Comparison of ENCODE assay signal across 27 mouse cellular contexts in genomic region chr8:111905500-111906121, GRCm38 (mm10). TPM values are rescaled to one million over a fixed set of nuclear protein-coding genes. Genes with fewer than 3 reads are reported as not detected.
DNase-seq lines count a peak whose midpoint lies in the region; ATAC-seq and TF ChIP-seq lines count a peak whose summit lies in the region.
"Had no signal": no experiment of that assay in that cellular context is flagged by ENCODE, and none has a peak within 500 bp of the region (broad histone marks: within the 10 kb centered on the region; RNA-seq: fewer than 3 reads in every experiment).

No protein-coding gene starts in this region.

- H3K4me1 ChIP-seq in lung, embryonic 14.5 days (ENCODE audit: insufficient read depth): no peaks in the 10 kb centered on the region
- peaks cover 6% of the 10 kb centered on the region for H3K4me1 ChIP-seq in intestine, embryonic 16.5 days (ENCODE audit: control insufficient read depth, insufficient read depth, low read length)
- 0 out of 2 replicates have a peak, but pooled peaks cover 9% of the 10 kb centered on the region for H3K4me1 ChIP-seq in stomach, embryonic 16.5 days (ENCODE audit: control insufficient read depth, insufficient read depth, low read length)

- H3K27ac ChIP-seq in lung, embryonic 14.5 days (ENCODE audit: low read depth): peak overlapping the region; percentile 73
- peak overlapping the region; percentile 23; the same call in 1 of the 2 replicates for H3K27ac ChIP-seq in intestine, embryonic 16.5 days (ENCODE audit: low read length)
- no peak overlapping the region for H3K27ac ChIP-seq in stomach, embryonic 16.5 days (ENCODE audit: low read length)
- H3K27ac ChIP-seq: heart, embryonic 13.5 days; hindbrain, embryonic 14.5 days; layer of hippocampus, adult 2 months; midbrain, embryonic 15.5 days; neural tube, embryonic 15.5 days had no signal

- ATAC-seq in lung, embryonic 14.5 days (ENCODE audit: insufficient read depth): peak; percentile 81; the same call in 1 of the 2 replicates
- peak; percentile 92 for ATAC-seq in intestine, embryonic 16.5 days
- peak; percentile 88 for ATAC-seq in stomach, embryonic 16.5 days (ENCODE audit: insufficient read depth, low FRiP score)
- ATAC-seq: forebrain, embryonic 14.5 days; midbrain, embryonic 15.5 days had no signal

- no peak overlapping the region for H3K9ac ChIP-seq in lung, embryonic 14.5 days
- no peak overlapping the region for H3K9ac ChIP-seq in intestine, embryonic 16.5 days (ENCODE audit: low read depth, low read length)
- no peak overlapping the region for H3K9ac ChIP-seq in stomach, embryonic 16.5 days (ENCODE audit: low read length)
- H3K9ac ChIP-seq: heart, embryonic 13.5 days; hindbrain, embryonic 14.5 days; midbrain, embryonic 15.5 days; neural tube, embryonic 15.5 days had no signal

- DNase-seq in lung, embryonic 14.5 days: peak; percentile 54
- DNase-seq in lung, postnatal 36 days: no peak
- peak; percentile 75 for DNase-seq in NIH3T3 (ENCODE audit: low read depth)
- DNase-seq in gastrocnemius, adult 8-10 months (ENCODE audit: low spot score in 2 of 2): no peak
- no peak for DNase-seq in heart, adult 18-20 months
- DNase-seq in kidney, adult 11 months: no peak
- DNase-seq: adrenal gland, adult 2 months; cerebellum, adult 2 months; cerebellum, postnatal 36 days; gastrocnemius, postnatal 25 days; heart, postnatal 36 days; kidney, adult 2 months; kidney, postnatal 10 days; layer of hippocampus, postnatal 36 days; lung, adult 2 months; right cerebral cortex, postnatal 25 days; thymus, postnatal 25 days had no signal

- H3K27me3 ChIP-seq in lung, embryonic 14.5 days (ENCODE audit: insufficient read depth, low read length): peaks cover 16% of the 10 kb centered on the region; the same call in 1 of the 2 replicates
- H3K27me3 ChIP-seq in intestine, embryonic 16.5 days (replicated peaks; ENCODE audit: control insufficient read depth, insufficient read depth, low read length): peaks cover 13% of the 10 kb centered on the region
- peaks cover 9% of the 10 kb centered on the region for H3K27me3 ChIP-seq in stomach, embryonic 16.5 days (ENCODE audit: control insufficient read depth, insufficient read depth, low read length)
- H3K27me3 ChIP-seq: midbrain, embryonic 15.5 days; neural tube, embryonic 15.5 days had no signal

- 38% methylated on average over 8 of the region's 8 CpGs for WGBS in lung, embryonic 14.5 days
- 42% methylated on average over 8 of the region's 8 CpGs for WGBS in intestine, embryonic 16.5 days
- WGBS in stomach, embryonic 16.5 days: 40% methylated on average over 8 of the region's 8 CpGs

- H3K4me2 ChIP-seq in lung, embryonic 14.5 days: no peak overlapping the region
- no peak overlapping the region for H3K4me2 ChIP-seq in intestine, embryonic 16.5 days (ENCODE audit: low read depth, low read length)
- H3K4me2 ChIP-seq in stomach, embryonic 16.5 days (ENCODE audit: low read depth, low read length): no peak overlapping the region
- H3K4me2 ChIP-seq: heart, embryonic 13.5 days; hindbrain, embryonic 14.5 days; liver, embryonic 11.5 days; midbrain, embryonic 15.5 days; neural tube, embryonic 15.5 days had no signal

- no peaks in the 10 kb centered on the region for H3K9me3 ChIP-seq in lung, embryonic 14.5 days (ENCODE audit: low read depth, low read length)
- H3K9me3 ChIP-seq in intestine, embryonic 16.5 days (ENCODE audit: control insufficient read depth, low read length): no peaks in the 10 kb centered on the region
- no peaks in the 10 kb centered on the region for H3K9me3 ChIP-seq in stomach, embryonic 16.5 days (replicated peaks; ENCODE audit: control insufficient read depth, low read length)
- H3K9me3 ChIP-seq: heart, embryonic 13.5 days; midbrain, embryonic 15.5 days; neural tube, embryonic 15.5 days had no signal

- H3K36me3 ChIP-seq in lung, embryonic 14.5 days (ENCODE audit: insufficient read depth): no peaks in the 10 kb centered on the region
- no peaks in the 10 kb centered on the region for H3K36me3 ChIP-seq in intestine, embryonic 16.5 days (ENCODE audit: control insufficient read depth, insufficient read depth, low read length)
- no peaks in the 10 kb centered on the region for H3K36me3 ChIP-seq in stomach, embryonic 16.5 days (ENCODE audit: control insufficient read depth, insufficient read depth, low read length)
- H3K36me3 ChIP-seq: heart, embryonic 13.5 days; midbrain, embryonic 15.5 days; neural tube, embryonic 15.5 days had no signal

- TF ChIP-seq CTCF in lung, embryonic 14.5 days (IDR thresholded peaks at IDR 0.05; ENCODE audit: low read depth): no peak

- H3K4me3 ChIP-seq in lung, embryonic 14.5 days (ENCODE audit: low read depth, low read length): no peak overlapping the region
- no peak overlapping the region for H3K4me3 ChIP-seq in intestine, embryonic 16.5 days (ENCODE audit: low read length)
- no peak overlapping the region for H3K4me3 ChIP-seq in stomach, embryonic 16.5 days (replicated peaks; ENCODE audit: low read length)
- H3K4me3 ChIP-seq: heart, embryonic 13.5 days; layer of hippocampus, adult 2 months; midbrain, embryonic 15.5 days; neural tube, embryonic 15.5 days had no signal

RNA-seq across cellular contexts. Expression of gene Chst5, which starts 4.6 kb away (rescaled TPM):
- polyA plus RNA-seq in lung, embryonic 14.5 days (2014; fragmentation: Nextera tagmentation; extraction: Ambion mirVana): 5.3 and 6.6 TPM in 2 replicates
- 0.97 and 1.4 TPM in 2 replicates for polyA plus RNA-seq in intestine, embryonic 16.5 days (2015; fragmentation: Nextera tagmentation; extraction: Ambion mirVana)
- 1.3 and 1.6 TPM in 2 replicates for polyA plus RNA-seq in stomach, embryonic 16.5 days (2015; fragmentation: Nextera tagmentation; extraction: Ambion mirVana)
- not detected for total RNA-seq in gastrocnemius, adult 8-10 months (2022)
- not detected for total RNA-seq in heart, adult 18-20 months (2021)
- total RNA-seq: adrenal gland, adult 2 months; heart, postnatal 36 days; megakaryocyte-erythroid progenitor cell, adult 5-6 weeks had no signal
- polyA plus RNA-seq: adrenal gland, adult 2 months had no signal

RNA-seq across cellular contexts. Expression of gene Tmem231, which starts 28.1 kb away (rescaled TPM):
- polyA plus RNA-seq in lung, embryonic 14.5 days (2014; fragmentation: Nextera tagmentation; extraction: Ambion mirVana): 18.7 and 18.9 TPM in 2 replicates
- 8.6 and 8.9 TPM in 2 replicates for polyA plus RNA-seq in intestine, embryonic 16.5 days (2015; fragmentation: Nextera tagmentation; extraction: Ambion mirVana)
- polyA plus RNA-seq in stomach, embryonic 16.5 days (2015; fragmentation: Nextera tagmentation; extraction: Ambion mirVana): 12.9 and 13.0 TPM in 2 replicates
- total RNA-seq in gastrocnemius, adult 8-10 months (2022): 1 to 10 TPM in 1 of 4 experiments, under 1 TPM in 3; 0.41 to 1.0 (median 0.74) TPM
- 1 to 10 TPM; 2.0 to 2.4 TPM for total RNA-seq in heart, adult 18-20 months (2021)

RNA-seq across cellular contexts. Expression of gene Tmem170, which starts 29.1 kb away (rescaled TPM):
- 7.0 and 7.3 TPM in 2 replicates for polyA plus RNA-seq in lung, embryonic 14.5 days (2014; fragmentation: Nextera tagmentation; extraction: Ambion mirVana)
- 14.9 and 15.7 TPM in 2 replicates for polyA plus RNA-seq in intestine, embryonic 16.5 days (2015; fragmentation: Nextera tagmentation; extraction: Ambion mirVana)
- polyA plus RNA-seq in stomach, embryonic 16.5 days (2015; fragmentation: Nextera tagmentation; extraction: Ambion mirVana): 9.5 and 10.6 TPM in 2 replicates
- 1 to 10 TPM; 1.9 to 2.2 (median 2.1) TPM for total RNA-seq in gastrocnemius, adult 8-10 months (2022)
- 1 to 10 TPM; 2.4 to 2.6 TPM for total RNA-seq in heart, adult 18-20 months (2021)

RNA-seq across cellular contexts. Expression of gene Gabarapl2, which starts 34.9 kb away (rescaled TPM):
- 147 and 163 TPM in 2 replicates for polyA plus RNA-seq in lung, embryonic 14.5 days (2014; fragmentation: Nextera tagmentation; extraction: Ambion mirVana)
- 208 and 212 TPM in 2 replicates for polyA plus RNA-seq in intestine, embryonic 16.5 days (2015; fragmentation: Nextera tagmentation; extraction: Ambion mirVana)
- 186 and 199 TPM in 2 replicates for polyA plus RNA-seq in stomach, embryonic 16.5 days (2015; fragmentation: Nextera tagmentation; extraction: Ambion mirVana)
- 100 to 1,000 TPM; 112 to 138 (median 117) TPM for total RNA-seq in gastrocnemius, adult 8-10 months (2022)
- total RNA-seq in heart, adult 18-20 months (2021): 100 to 1,000 TPM; 137 to 139 TPM

RNA-seq across cellular contexts. Expression of gene Cfdp1, which starts 51.5 kb away (rescaled TPM):
- polyA plus RNA-seq in lung, embryonic 14.5 days (2014; fragmentation: Nextera tagmentation; extraction: Ambion mirVana): 195 and 200 TPM in 2 replicates
- 156 and 179 TPM in 2 replicates for polyA plus RNA-seq in intestine, embryonic 16.5 days (2015; fragmentation: Nextera tagmentation; extraction: Ambion mirVana)
- 179 and 197 TPM in 2 replicates for polyA plus RNA-seq in stomach, embryonic 16.5 days (2015; fragmentation: Nextera tagmentation; extraction: Ambion mirVana)
- 10 to 100 TPM; 11.7 to 17.6 (median 14.7) TPM for total RNA-seq in gastrocnemius, adult 8-10 months (2022)
- total RNA-seq in heart, adult 18-20 months (2021): 10 to 100 TPM; 35.2 to 36.1 TPM

Comparison
In these comparisons a context has a peak if more than half of its experiments do, and no peak if none do; other contexts are left out.
1. DNase-seq: peak in lung, embryonic 14.5 days (single experiment) and NIH3T3 (single experiment); none in lung, postnatal 36 days (single experiment), gastrocnemius, adult 8-10 months (0 of 2), heart, adult 18-20 months (0 of 2) and kidney, adult 11 months (single experiment).
2. Peak in every context shown above with its lines, with median percentiles within 50 percentile points of each other: ATAC-seq.